Mouse (Mus musculus) small intestine, adult 2 months (tissue): Measurements from ENCODE around the gene Selenos.

Experiments
- CTCF ChIP-seq: fragments of 200-500 bp; IDR thresholded peaks from 2 replicates; pipeline ENCODE4 v1.5.1; 2012; ENCODE audit warnings: low read depth, mild to moderate bottlenecking, control low read depth, inconsistent platforms, low read length, moderate library complexity, mixed read lengths; ENCODE audit not compliant: insufficient replicate concordance, insufficient read length; ENCODE audit errors: extremely low read depth
- POLR2A ChIP-seq: fragments of 200-500 bp; IDR thresholded peaks from 2 replicates; pipeline ENCODE4 v1.6.1; 2012; ENCODE audit warnings: low read depth, mild to moderate bottlenecking, control low read depth, inconsistent platforms, low read length, moderate library complexity

DNA sequence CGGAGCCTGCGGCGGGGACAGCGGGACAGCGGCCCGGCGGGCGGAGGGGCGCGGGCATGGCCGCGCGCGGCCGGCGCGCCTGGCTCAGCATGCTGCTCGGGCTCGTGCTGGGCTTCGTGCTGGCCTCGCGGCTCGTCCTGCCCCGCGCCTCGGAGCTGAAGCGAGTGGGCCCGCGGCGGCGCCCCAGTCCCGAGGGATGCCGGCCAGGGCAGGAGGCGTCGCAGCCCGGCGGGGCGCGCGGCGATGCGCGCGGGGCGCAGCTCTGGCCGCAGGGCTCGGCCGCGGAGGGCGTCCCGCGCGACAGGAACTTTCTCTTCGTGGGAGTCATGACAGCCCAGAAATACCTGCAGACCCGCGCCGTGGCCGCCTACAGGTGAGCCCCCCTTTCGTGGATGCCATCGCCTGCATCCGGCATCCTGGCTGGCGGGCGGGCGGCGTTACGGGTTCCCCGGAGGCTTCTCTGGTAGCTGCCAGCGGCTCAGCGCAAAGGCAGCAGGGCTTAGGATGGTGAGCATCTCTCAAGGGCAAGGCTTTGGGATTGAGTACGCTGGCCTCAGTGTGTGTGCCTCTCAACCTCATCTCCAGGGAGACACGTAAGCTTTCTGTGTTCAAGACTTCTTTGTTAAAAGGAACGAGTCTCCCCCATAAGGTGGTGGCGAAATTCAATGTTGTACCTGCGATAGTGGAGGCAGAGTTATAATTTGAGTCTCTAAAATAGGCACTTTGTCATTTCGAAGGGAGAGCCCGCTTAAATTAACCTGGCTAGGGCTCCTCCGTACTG lies 30.6 kb downstream of the Selenos start:
- TF ChIP-seq CTCF (no peak), POLR2A (no peak)
